Mouse (Mus musculus): ENCODE data around the gene Selenoo.

The Selenoo gene

GRCm38 (mm10) chr15:89126622-89127021, 37.7 kb downstream of the Selenoo start:
- no peak for DNase-seq (ENCODE audit: low spot score in 2 of 2)

DNA sequence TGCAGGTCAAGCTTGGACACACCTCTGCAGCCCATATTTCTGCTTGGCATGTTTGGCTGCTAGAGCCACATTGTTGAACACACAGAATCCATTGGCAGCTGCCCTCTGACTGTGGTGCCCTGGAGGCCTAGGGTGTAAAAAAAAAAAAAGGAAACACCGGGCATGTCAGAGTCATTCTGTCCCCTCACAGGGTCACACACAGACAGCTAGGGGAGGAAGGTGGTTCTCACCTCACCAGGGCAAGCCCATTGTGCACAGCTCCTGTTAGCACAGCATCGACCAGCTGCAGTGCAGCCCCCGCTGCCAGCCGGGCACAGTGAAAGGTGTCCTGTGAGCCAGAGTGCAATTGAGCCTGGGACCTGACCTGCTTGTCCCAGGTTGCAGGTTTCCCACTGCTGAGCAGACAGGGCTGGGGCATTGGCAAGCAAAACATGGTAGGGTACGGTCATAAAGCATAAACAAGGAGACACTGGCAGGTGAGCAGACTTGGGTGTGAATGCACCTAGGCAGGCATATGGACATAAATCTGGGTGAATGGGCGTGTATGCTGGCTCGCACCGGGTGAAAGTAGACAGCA, 38.6 kb downstream of the Selenoo start:
- DNase-seq (ENCODE audit: low spot score in 2 of 2), result no peak

DNA sequence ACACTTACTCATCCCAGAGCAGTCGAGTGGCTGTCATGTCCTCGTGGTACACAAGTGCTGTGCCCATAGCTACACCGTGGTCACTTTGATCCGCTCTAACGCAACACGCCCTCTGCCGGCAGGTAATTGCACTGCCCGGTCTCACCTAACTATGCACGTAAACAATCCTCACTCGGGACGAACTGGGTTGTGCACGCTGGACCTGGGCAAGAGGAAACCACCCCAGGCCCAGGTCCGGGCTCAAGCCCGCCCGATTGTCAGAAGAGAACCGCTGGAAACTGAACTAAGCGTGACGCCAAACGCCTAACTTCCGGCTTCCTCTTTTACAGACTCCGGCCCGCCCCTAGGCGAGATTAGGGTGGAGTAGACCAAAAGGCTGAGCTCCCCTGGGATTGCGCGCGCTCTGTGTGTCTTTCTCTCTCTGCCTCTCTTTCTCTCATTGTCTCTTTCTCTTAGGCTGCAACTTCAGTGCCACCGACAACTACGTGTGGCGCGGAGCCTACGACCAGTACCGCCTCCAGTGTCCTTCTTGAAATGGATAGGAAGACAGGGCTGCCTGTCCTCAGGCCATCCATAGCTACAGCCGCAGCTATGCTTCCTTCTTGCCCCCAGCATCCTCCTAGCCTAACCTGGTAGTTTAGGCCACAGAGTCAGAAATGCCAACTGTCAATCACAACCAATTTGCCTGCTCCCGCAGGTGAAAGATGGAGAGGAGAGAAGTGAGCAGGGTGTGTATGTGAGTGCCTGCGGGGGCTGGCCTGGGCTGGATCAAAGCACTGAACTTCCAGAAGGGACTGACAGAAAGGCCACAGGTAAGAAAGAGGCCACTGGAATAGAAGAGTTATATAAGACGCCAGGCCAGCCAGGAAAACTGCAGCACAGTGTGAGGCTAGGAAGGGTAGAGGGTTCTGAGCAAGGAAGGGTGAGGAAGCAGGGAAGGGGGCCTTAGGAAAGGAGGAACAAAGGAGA, 39.8 kb downstream of the Selenoo start, which contains the start of gene Hdac10:
Hdac10 (minus strand) TSS at position 319 of the 969 bp plus-strand sequence.
- peak; percentile 84 to 85 for DNase-seq (ENCODE audit: low spot score in 2 of 2)

DNA sequence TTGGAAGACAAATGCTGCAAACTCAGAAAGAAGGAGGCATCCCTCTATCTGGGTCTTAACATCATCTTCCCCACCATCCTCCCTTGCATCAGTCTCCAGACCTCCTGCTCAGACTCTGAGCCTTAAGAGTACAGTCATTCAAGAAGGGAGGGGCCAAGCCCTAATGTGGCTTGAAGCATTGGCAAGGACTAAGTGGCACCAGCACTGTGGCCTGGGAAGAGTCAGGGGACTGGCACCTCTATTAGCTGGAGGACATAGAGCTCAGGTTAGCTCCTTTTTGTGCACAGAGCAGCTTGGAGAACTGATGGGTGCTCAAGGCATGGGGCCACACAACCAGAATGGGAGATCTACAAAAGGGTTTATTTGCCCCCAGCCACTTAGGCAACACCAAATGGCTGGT, 41.4 kb downstream of the Selenoo start:
- no peak for DNase-seq (ENCODE audit: low spot score in 2 of 2)

DNA sequence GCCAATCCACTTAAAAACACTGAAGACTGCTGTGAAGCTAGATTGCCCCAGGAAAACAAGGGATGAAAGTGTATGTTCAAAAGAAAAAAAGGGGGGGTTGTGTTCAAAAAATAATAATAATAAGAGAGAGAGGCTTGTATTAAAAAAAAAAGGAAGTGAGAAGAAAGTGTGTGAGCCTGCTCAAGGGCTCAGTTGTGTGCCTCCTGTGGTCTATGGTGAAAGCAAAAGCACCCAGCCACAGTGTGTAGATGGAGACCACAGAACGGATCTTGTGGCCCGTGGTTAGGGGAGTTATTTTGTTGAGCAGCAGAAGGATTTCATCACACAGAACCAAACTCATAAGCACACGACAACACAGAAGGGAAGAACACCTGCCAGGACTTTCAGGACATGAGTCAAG, 42.4 kb downstream of the Selenoo start:
- no peak for DNase-seq (ENCODE audit: low spot score in 2 of 2)

- no peak for DNase-seq (ENCODE audit: low spot score in 2 of 2)
Observed at GRCm38 (mm10) chr15:89136461-89137155, 47.7 kb downstream of the Selenoo start.

DNA sequence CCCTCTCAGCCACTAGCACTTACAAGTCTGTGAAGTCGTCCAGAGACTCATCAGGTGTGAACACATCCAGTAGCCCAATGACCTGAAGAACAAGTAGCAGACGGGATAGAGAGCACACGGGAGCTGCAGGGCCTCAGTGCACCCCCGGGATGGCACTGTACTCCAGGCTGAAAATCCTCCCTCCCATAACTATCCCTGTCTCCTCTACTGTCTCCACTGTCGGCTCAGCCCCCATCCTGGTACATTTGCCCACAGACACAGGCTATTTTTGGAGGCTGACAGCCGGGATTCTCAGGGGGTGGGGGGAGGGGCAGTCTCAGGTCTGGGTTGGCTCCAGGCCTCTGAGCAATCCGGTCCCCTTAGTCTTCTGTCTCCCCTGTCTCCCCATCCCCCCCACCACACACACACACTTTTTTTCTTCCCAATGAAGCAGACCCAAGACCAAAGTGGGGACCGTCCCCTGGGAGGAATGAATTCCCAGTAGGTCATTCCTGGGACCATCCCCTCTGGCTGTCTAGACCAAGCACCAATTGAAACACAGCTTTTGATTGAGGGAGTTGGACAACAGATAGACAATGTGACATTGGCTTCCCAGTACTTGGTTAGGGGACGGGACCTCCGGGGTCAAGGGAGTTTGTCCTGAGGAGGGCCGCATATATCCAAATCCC, 48.6 kb downstream of the Selenoo start:
- no peak for DNase-seq (ENCODE audit: low spot score in 2 of 2)

GRCm38 (mm10) chr15:89138046-89138405, 49.1 kb downstream of the Selenoo start:
- no peak for DNase-seq (ENCODE audit: low spot score in 2 of 2)

DNA sequence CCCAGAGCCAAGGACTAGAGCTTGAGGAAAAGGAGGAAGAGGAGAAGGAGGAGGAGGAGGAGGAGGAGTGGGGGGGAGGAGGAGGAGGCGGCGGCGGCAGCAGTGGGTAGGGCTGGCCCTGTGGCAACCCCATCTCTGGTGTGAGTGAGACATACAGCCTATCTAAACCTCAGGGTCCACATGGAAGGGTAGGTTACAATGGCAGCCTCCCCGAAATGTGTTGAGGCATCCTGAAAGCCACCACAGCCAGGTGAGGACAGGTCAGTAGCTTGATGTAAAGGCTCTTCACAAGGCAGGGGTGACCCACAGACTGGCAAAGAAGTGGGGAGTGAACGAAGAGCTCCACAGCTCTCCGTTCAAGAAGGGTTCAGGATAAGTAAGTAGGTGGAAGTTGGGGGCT, 49.6 kb downstream of the Selenoo start:
- DNase-seq (ENCODE audit: low spot score in 2 of 2), result no peak

GRCm38 (mm10) chr15:89140048-89140658, 51.3 kb downstream of the Selenoo start:
- peak; percentile 72 to 78 for DNase-seq (ENCODE audit: low spot score in 2 of 2)

- peak; percentile 41 to 63 for DNase-seq (ENCODE audit: low spot score in 2 of 2)
Observed at GRCm38 (mm10) chr15:89140659-89141252, 51.9 kb downstream of the Selenoo start, which contains the start of gene Mapk12. Gene Mapk12 (minus strand): TSS chr15:89140703.

DNA sequence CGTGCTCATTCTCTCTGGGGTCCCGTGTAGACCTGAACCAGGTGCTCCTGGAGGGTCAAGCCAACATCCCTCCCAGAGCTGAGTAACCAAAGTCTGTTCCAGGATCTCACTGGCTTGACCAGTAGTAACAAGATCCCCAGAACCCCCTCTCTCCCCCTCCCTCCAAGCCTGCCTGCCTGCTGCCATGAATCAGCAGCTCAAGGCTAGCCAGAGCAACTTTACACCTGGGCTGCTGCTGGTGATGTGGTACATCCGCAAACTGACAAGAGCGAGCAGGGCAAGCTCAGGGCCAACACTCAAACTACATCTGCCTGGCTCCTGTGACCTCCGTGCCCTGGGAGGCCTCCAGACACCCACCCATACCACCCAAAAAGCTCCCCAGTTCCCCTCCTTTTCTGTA, 52.6 kb downstream of the Selenoo start:
- no peak for DNase-seq (ENCODE audit: low spot score in 2 of 2)

GRCm38 (mm10) chr15:89141905-89142304, 53.0 kb downstream of the Selenoo start:
- DNase-seq (ENCODE audit: low spot score in 2 of 2), result no peak

DNA sequence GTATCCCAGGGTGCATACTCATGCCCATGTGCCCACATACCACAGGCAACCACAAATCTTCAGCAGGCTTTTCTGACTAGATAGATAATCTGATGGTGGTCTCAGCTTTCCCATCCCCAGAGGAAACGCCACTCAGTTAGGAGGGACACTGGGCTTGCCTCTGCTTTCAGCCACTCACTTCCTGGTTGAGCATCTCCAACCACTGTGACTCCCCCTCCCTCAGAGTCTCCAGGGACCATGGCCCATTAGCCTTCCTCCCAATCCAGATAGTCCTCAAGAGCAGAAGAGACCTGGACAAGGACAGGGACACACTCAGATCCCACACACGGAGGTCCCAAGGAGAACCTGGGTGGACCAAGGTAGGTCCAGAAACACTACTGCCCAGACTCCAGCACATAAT, 54.2 kb downstream of the Selenoo start:
- DNase-seq (ENCODE audit: low spot score in 2 of 2), result no peak

GRCm38 (mm10) chr15:89144965-89145364, 56.1 kb downstream of the Selenoo start:
- no peak for DNase-seq (ENCODE audit: low spot score in 2 of 2)

GRCm38 (mm10) chr15:89145813-89146350, 57.0 kb downstream of the Selenoo start:
- no peak for DNase-seq (ENCODE audit: low spot score in 2 of 2)

DNA sequence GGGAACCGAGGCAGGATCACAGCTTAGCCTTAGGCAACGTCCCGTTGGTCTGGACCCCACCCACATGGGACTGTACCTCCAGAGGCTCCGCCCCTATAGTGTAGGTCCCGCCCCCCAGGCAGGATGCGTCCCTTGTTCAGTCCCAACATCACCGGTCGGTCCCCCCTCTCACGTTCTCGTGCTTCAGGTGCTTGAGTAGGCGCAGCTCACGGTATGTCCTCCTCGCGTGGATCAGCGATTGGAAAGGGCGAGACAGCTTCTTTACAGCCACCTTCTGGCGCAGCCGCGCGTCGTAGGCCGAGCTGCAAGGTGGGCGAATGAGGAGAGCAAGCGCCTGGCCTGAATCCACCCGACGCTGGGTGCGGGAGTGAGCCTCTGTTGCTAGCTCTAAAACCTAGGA, 57.7 kb downstream of the Selenoo start:
- DNase-seq (ENCODE audit: low spot score in 2 of 2), result peak; percentile 55 to 57

GRCm38 (mm10) chr15:89147024-89147423, 58.1 kb downstream of the Selenoo start:
- peak in 1 of 2 experiments; percentile 30 for DNase-seq (ENCODE audit: low spot score in 2 of 2)

- no peak for DNase-seq (ENCODE audit: low spot score in 2 of 2)
Observed at GRCm38 (mm10) chr15:89147456-89147855, 58.6 kb downstream of the Selenoo start.

GRCm38 (mm10) chr15:89147895-89148294, 59.0 kb downstream of the Selenoo start:
- no peak for DNase-seq (ENCODE audit: low spot score in 2 of 2)
